Mouse (Mus musculus): ENCODE results near the gene Ly6c2. TPM values are rescaled to one million over a fixed set of nuclear protein-coding genes. Genes with fewer than 3 reads are reported as not detected.

Ly6c2 gene
- total RNA-seq, 2 experiments from 2014 or later, result 1.9 to 2.5 TPM

Other genes starting within 250 kb of the Ly6c2 start
- not detected for gene 2010109I03Rik, start 214.9 kb downstream of the Ly6c2 start, total RNA-seq (2021)
- gene Ly6i, start 128.5 kb downstream of the Ly6c2 start, total RNA-seq (2021), result under 1 TPM in 1 of 2 experiments, not detected in 1; 0.32 TPM
- gene Ly6a, start 113.9 kb downstream of the Ly6c2 start, total RNA-seq (2021), result 10 to 100 TPM; 27.2 to 29.0 TPM
- 10 to 100 TPM; 63.2 to 73.2 TPM for gene Ly6c1, start 63.1 kb downstream of the Ly6c2 start, total RNA-seq (2021)
- gene Ly6g, start 43.3 kb upstream of the Ly6c2 start, total RNA-seq (2021), result under 1 TPM in 1 of 2 experiments, not detected in 1; 0.68 TPM
- gene BC025446, start 104.4 kb upstream of the Ly6c2 start, total RNA-seq (2021), result not detected
- gene Ly6f, start 156.5 kb upstream of the Ly6c2 start, total RNA-seq (2021), result not detected